Mouse (Mus musculus) heart, embryonic 14.5 days (tissue): ENCODE measurements around the gene Arhgap1. TPM values are rescaled to one million over a fixed set of nuclear protein-coding genes. Genes with fewer than 3 reads are reported as not detected.
A peak's percentile ranks its signal among the peaks of the same experiment; 100 is the strongest.
"Not testable (repeated sequence)": the region's sequence is repeated elsewhere in the genome, so short reads cannot be mapped to it uniquely, and the experiment has no call there.

Source experiments
- ATAC-seq: fragments of 200-750 bp; cut with Nextera tagmentation; 2 replicates; pipeline ENCODE4 v1.8.0; 2017; ENCODE audit warnings: low read depth, moderate TSS enrichment; ENCODE audit not compliant: insufficient number of reproducible peaks, insufficient read depth, low FRiP score
- H3K27ac ChIP-seq, 2 experiments: fragments of 200-500 bp in 1 of 2; fragments of 300-500 bp in 1 of 2; sonication (generic) in 1 of 2; replicated peaks in 1 of 2; 2 replicates each; pipeline ENCODE4 v1.5.1; 2012 to 2014; ENCODE audit warnings: low read depth in 2 of 2, low read length in 2 of 2, control low read depth in 1 of 2, mild to moderate bottlenecking in 1 of 2, mixed read lengths in 1 of 2; ENCODE audit not compliant: control insufficient read depth in 1 of 2, insufficient read depth in 1 of 2
- H3K27me3 ChIP-seq: fragments of 300-500 bp; sonication (generic); 2 replicates; pipeline ENCODE4 v1.6.1; 2014; ENCODE audit warnings: mild to moderate bottlenecking, low read length, control low read depth; ENCODE audit not compliant: control insufficient read depth, insufficient read depth
- H3K36me3 ChIP-seq: fragments of 300-500 bp; sonication (generic); 2 replicates; pipeline ENCODE4 v1.6.1; 2014; ENCODE audit warnings: mild to moderate bottlenecking, control low read depth, low read length, mixed read lengths; ENCODE audit not compliant: control insufficient read depth, insufficient read depth
- H3K4me1 ChIP-seq, 2 experiments: fragments of 200-500 bp in 1 of 2; fragments of 300-500 bp in 1 of 2; sonication (generic) in 1 of 2; 2 replicates each; pipeline ENCODE4 v1.6.1; 2012 to 2014; ENCODE audit warnings: low read length in 2 of 2, control low read depth in 1 of 2, mixed read lengths in 1 of 2; ENCODE audit not compliant: control insufficient read depth in 2 of 2, insufficient read depth in 2 of 2
- H3K4me2 ChIP-seq: fragments of 300-500 bp; sonication (generic); 2 replicates; pipeline ENCODE4 v1.6.1; 2014; ENCODE audit warnings: mild to moderate bottlenecking, low read length
- H3K4me3 ChIP-seq, 2 experiments: fragments of 200-500 bp in 1 of 2; fragments of 300-500 bp in 1 of 2; sonication (generic) in 1 of 2; 2 replicates each; pipeline ENCODE4 v1.5.1; 2012 to 2014; ENCODE audit warnings: low read length in 2 of 2, mild to moderate bottlenecking in 2 of 2, control low read depth in 1 of 2, low read depth in 1 of 2, moderate library complexity in 1 of 2; ENCODE audit not compliant: control insufficient read depth in 1 of 2, insufficient read depth in 1 of 2
- H3K9ac ChIP-seq: fragments of 300-500 bp; sonication (generic); 2 replicates; pipeline ENCODE4 v1.6.1; 2014; ENCODE audit warnings: mild to moderate bottlenecking, low read length
- H3K9me3 ChIP-seq: fragments of 300-500 bp; sonication (generic); 2 replicates; pipeline ENCODE4 v1.6.1; 2016; ENCODE audit warnings: low read length, control low read depth; ENCODE audit not compliant: control insufficient read depth
- WGBS: fragments of 180-500 bp; shearing (Covaris S2); extraction: QIAGEN DNeasy Blood & Tissue Kit; methylation state at CpG from one replicate; pipeline ENCODE4 v1.1.7; 2014; 5-methylcytosine and 5-hydroxymethylcytosine counted together
- polyA plus RNA-seq: library from polyadenylated mRNA; unstranded; fragments of >200 nt; fragmentation: Nextera tagmentation; extraction: Ambion mirVana; gene quantifications from 2 replicates; pipeline ENCODE4 v1.2.1, GENCODE M21; 2014

Arhgap1 gene
- polyA plus RNA-seq, result 144 and 149 TPM in 2 replicates

DNA sequence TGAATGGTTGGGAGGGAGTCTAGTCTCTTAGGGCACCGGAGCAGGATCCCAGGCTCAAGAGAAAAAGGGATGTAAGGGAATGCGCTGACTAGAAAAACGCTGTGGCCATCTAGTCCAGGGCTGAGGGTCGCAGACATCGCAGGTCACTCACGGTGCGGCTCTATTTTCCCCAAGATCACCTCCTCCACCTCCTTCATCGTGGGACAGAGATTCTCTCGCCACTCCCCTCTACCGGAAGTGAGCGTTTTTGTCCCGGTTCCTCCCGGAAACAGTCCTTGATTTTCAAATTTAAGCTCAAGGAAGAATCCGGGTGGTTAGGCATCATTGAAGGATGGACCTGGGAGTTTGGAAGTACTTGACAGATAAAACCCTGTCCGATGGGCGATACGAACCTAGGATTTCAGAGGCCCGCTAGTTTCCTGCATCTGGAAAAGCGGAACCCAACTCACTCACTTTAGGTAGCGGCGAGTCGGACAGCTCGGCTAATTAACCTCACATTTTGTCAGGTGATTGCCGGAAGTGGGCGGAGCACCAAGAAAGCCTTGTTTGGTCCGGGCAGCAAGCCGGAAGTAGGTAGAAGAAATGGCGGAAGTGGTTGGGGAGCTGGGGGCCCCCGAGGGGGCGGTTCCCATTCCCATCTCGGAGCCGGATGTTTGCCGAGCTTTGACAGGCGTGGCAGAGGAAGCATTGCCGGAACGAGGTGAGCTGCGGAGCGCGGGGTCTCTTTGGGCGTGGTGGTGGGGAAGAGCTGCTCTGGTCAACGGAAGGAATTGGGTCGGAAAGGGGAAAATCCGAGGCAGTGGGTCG lies at the start of gene Arhgap1, which contains the start of gene Zfp408:
TSS of gene Arhgap1 (plus strand) at position 308 of the 807 bp plus-strand sequence.
TSS of gene Zfp408 (minus strand) at position 239 of the 807 bp plus-strand sequence.
- peak within 1 kb of the TSS; percentile 90 to 91 for H3K27ac ChIP-seq
- H3K9ac ChIP-seq, result peak within 1 kb of the TSS; percentile 90
- H3K4me2 ChIP-seq, result peak within 1 kb of the TSS; percentile 86
- H3K4me1 ChIP-seq, result peaks cover 15 to 38% of the 10 kb centered on the region in 2 experiments
- peaks cover 49% of the 10 kb centered on the region for H3K36me3 ChIP-seq
- H3K27me3 ChIP-seq, result no peaks in the 10 kb centered on the region
- no peaks in the 10 kb centered on the region for H3K9me3 ChIP-seq
- peak; percentile 84 for ATAC-seq
- under 1% methylated on average over 44 of the region's 44 CpGs for WGBS
- peak within 1 kb of the TSS; percentile 79 to 91 for H3K4me3 ChIP-seq

DNA sequence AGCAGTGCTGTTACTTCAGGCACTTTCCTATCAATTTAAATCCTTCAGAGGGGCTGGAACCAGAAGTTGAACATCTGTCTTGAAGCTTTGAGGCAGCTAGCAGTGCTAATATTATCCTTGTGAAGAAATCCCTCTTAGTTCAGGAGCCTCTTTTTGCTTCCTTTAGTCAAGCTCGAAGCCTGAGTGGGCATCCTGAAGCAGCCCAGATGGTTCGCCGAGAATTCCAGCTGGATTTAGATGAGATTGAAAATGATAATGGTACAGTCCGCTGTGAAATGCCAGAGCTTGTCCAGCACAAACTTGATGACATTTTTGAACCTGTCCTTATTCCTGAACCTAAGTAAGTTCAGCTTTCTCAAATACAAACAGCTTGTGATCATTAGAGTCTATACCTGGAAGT lies 49.2 kb upstream of the Arhgap1 start:
- no peaks in the 10 kb centered on the region for H3K27me3 ChIP-seq
- no peak overlapping the region for H3K4me2 ChIP-seq
- H3K4me3 ChIP-seq, result no peak overlapping the region
- H3K27ac ChIP-seq, result no peak overlapping the region
- no peaks in the 10 kb centered on the region for H3K4me1 ChIP-seq
- no peaks in the 10 kb centered on the region for H3K9me3 ChIP-seq
- WGBS, result 95% methylated on average over 4 of the region's 4 CpGs
- peaks cover 91% of the 10 kb centered on the region for H3K36me3 ChIP-seq
- no peak for ATAC-seq
- H3K9ac ChIP-seq, result no peak overlapping the region

DNA sequence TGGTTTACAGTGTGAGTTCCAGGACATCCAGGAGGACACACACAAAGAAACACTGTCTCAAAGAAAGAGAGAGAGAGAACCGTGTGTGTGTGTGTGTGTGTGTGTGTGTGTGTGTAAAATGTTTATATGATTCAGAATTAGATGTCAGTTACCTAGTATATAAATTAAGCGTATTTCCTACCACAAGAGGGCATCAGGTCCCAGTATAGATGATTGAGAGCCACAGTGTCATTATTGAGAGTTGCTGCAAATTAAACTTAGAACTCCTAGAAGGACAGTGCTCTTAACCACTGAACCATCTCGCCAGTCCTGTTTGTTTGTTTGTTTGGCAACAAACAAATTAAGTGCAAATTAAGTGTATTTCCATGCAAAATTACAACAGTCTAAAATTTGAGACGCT lies 47.3 kb upstream of the Arhgap1 start:
- H3K4me1 ChIP-seq, result no peaks in the 10 kb centered on the region
- ATAC-seq, result no peak
- no peak overlapping the region for H3K9ac ChIP-seq
- H3K4me2 ChIP-seq, result no peak overlapping the region
- no peak overlapping the region for H3K27ac ChIP-seq
- no peak overlapping the region for H3K4me3 ChIP-seq
- 88% methylated on average over 4 of the region's 4 CpGs for WGBS
- H3K9me3 ChIP-seq, result no peaks in the 10 kb centered on the region
- no peaks in the 10 kb centered on the region for H3K27me3 ChIP-seq
- H3K36me3 ChIP-seq, result peaks cover 89% of the 10 kb centered on the region

DNA sequence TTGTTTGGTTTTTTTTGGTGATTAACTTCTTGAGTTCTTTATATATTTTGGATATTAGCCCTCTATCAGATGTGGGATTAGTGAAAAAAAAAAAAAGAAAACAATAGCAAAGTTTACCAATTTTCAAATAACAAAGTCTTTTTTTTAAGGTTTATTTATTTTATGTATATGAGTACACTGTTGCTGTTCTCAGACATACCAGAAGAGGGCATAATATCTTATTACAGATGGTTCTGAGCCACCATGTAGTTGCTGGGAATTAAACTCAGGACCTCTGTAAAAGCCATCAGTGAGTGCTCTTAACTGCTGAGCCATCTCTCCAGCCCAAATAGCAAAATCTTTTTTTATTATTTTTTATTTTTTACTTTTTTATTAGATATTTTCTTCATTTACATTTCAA lies 40.3 kb upstream of the Arhgap1 start:
- H3K4me1 ChIP-seq, H3K4me2 ChIP-seq, ATAC-seq, H3K27ac ChIP-seq, H3K4me3 ChIP-seq, H3K9me3 ChIP-seq, H3K9ac ChIP-seq, H3K27me3 ChIP-seq: not testable (repeated sequence)
- H3K36me3 ChIP-seq, result peaks cover 67% of the 10 kb centered on the region

DNA sequence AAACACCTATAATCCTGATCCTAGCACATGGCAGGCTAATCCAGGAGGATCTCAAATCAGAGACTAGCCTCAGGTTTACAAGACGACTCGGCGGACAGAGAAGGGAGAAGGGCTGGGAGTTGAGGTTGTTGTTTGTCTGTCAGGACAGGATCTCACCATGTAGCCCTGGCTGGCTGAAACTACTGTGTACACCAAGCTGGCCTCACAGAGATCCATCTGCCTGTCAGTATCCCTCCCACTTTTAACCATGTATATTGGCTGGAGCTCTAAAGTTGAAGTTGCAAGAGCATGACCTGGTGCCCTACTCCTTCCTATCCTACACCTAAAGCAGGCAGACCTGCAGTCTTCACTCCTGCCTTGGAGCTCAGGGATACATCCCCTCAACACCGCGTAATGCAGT lies 27.3 kb upstream of the Arhgap1 start:
- 94% methylated on average over 5 of the region's 5 CpGs for WGBS
- Histone ChIP-seq H3K4me2 (no peak overlapping the region), H3K4me1 (no peaks in the 10 kb centered on the region), H3K9ac (no peak overlapping the region), H3K27ac (no peak overlapping the region), H3K36me3 (peaks cover 74% of the 10 kb centered on the region), H3K9me3 (no peaks in the 10 kb centered on the region), H3K27me3 (no peaks in the 10 kb centered on the region), H3K4me3 (no peak overlapping the region)
- no peak for ATAC-seq

DNA sequence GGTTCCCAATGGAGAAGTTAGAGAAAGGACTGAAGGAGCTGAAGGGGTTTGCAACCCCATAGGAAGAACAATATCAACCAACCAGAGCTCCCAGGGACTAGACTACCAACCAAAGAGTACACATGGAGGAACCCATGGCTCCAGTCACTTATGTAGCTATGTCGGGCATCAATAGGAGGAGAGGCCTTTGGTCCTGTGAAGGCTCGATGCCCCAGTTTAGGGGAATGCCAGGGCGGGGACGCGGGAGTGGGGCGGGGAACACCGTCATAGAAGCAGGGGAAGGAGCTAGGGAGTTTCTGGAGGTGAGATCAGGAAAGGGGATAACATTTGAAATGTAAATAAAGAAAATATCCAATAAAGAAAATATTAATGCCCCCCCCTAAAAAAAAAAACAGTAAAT lies 26.3 kb upstream of the Arhgap1 start:
- WGBS, result 95% methylated on average over 7 of the region's 7 CpGs
- H3K9me3 ChIP-seq, H3K4me3 ChIP-seq, H3K27ac ChIP-seq, H3K27me3 ChIP-seq, H3K4me1 ChIP-seq, H3K9ac ChIP-seq, ATAC-seq, H3K4me2 ChIP-seq: not testable (repeated sequence)
- peaks cover 64% of the 10 kb centered on the region for H3K36me3 ChIP-seq

DNA sequence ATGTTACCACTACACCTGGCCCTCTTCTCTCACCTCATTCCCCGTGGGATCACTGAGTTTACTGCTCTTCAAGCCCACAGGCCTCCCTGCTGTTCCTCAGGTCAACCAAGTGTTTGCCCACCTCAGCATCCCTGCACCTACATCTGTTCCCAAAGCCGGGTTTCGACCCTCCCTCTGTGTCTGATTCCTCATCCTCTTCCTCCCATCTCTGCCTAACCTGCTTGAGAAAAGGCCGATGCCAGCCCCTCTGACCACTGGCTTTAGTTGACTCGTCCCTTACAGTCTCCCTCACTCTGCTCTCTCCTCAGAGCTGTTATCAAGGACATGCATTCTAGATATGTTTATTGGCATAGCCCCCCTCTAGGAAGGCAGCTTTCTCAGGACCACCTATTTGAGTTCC lies 22.2 kb upstream of the Arhgap1 start:
- Histone ChIP-seq H3K27me3 (no peaks in the 10 kb centered on the region), H3K4me2 (no peak overlapping the region), H3K9me3 (no peaks in the 10 kb centered on the region), H3K27ac (no peak overlapping the region), H3K36me3 (peaks cover 23% of the 10 kb centered on the region), H3K9ac (no peak overlapping the region), H3K4me3 (no peak overlapping the region), H3K4me1 (no peaks in the 10 kb centered on the region)
- ATAC-seq, result no peak
- 66% methylated on average over 5 of the region's 5 CpGs for WGBS

DNA sequence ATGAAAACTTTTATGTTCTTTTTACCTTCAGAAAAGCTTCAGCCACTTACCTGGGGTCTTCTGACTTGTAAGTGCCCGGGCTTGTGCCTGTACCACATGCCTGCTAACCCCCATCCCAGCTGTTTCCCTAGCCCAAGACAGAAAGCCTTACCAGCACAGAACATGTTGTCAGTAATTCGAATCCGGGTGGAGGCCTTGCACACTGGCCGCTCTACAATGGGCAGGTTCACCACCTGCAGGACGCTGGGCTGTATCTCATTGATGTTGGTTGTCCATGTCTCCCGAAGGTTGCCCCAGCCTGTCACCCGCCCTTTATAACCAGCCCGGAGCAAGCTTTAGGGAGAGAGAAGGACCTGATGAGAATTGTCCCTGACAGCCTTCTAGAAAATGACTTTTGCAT lies 21.5 kb upstream of the Arhgap1 start:
- Histone ChIP-seq H3K4me2 (no peak overlapping the region), H3K27ac (no peak overlapping the region), H3K27me3 (no peaks in the 10 kb centered on the region), H3K9me3 (no peaks in the 10 kb centered on the region), H3K4me1 (no peaks in the 10 kb centered on the region), H3K9ac (no peak overlapping the region), H3K4me3 (no peak overlapping the region), H3K36me3 (peaks cover 16% of the 10 kb centered on the region)
- no peak for ATAC-seq
- WGBS, result 87% methylated on average over 8 of the region's 8 CpGs
